Mouse (Mus musculus): Measurements from ENCODE around the gene Samhd1. TPM values are rescaled to one million over a fixed set of nuclear protein-coding genes. Genes with fewer than 3 reads are reported as not detected.

Gene Samhd1
- 16.5 and 17.1 TPM in 2 replicates for polyA plus RNA-seq (2012; rRNA removed)

GRCm38 (mm10) chr2:157135014-157135413 is at the start of gene Samhd1:
Gene Samhd1, minus strand, starts transcription at chr2:157135265.

GRCm38 (mm10) chr2:157086796-157087195 is 48.3 kb downstream of the Samhd1 start, which contains the start of gene Tldc2:
Gene Tldc2, plus strand, starts transcription at chr2:157087055.

GRCm38 (mm10) chr2:157078793-157079700 is 56.0 kb downstream of the Samhd1 start, which contains the start of gene Soga1:
Gene Soga1, minus strand, starts transcription at chr2:157079254.

Other genes starting within 250 kb of the Samhd1 start
- 0.07 and 0.08 TPM in 2 replicates for gene Sla2, start 248.1 kb downstream of the Samhd1 start, polyA plus RNA-seq (2012; rRNA removed)
- 226 and 247 TPM in 2 replicates for gene Ndrg3, start 143.2 kb downstream of the Samhd1 start, polyA plus RNA-seq (2012; rRNA removed)
- 8.2 and 9.5 TPM in 2 replicates for gene Dsn1, start 128.1 kb downstream of the Samhd1 start, polyA plus RNA-seq (2012; rRNA removed)
- 16.8 and 20.8 TPM in 2 replicates for gene Soga1, start 56.0 kb downstream of the Samhd1 start, polyA plus RNA-seq (2012; rRNA removed)
- 0.17 and 0.36 TPM in 2 replicates for gene Tldc2, start 48.2 kb downstream of the Samhd1 start, polyA plus RNA-seq (2012; rRNA removed)
- 6.2 and 6.9 TPM in 2 replicates for gene Rbl1, start 69.3 kb upstream of the Samhd1 start, polyA plus RNA-seq (2012; rRNA removed)
- 180 and 183 TPM in 2 replicates for gene Rpn2, start 143.8 kb upstream of the Samhd1 start, polyA plus RNA-seq (2012; rRNA removed)
- 0.32 and 0.36 TPM in 2 replicates for gene Mroh8, start 144.3 kb upstream of the Samhd1 start, polyA plus RNA-seq (2012; rRNA removed)
- gene Ghrh, start 212.2 kb upstream of the Samhd1 start, polyA plus RNA-seq (2012; rRNA removed) = 2.8 TPM in 2 replicates
- 108 and 111 TPM in 2 replicates for gene Manbal, start 232.3 kb upstream of the Samhd1 start, polyA plus RNA-seq (2012; rRNA removed)